Mouse (Mus musculus): ENCODE measurements at regions not wholly inside any gene's neighbourhood (a gene's known extent, or its start where the extent isn't known, plus 50 kb on each side); places are given as distances from the start of the nearest gene placed in this dataset.
A peak's percentile ranks its signal among the peaks of the same experiment; 100 is the strongest.

GRCm38 (mm10) chr5:107035376-107035775, 71.3 kb downstream of the Cdc7 start:
- Histone ChIP-seq H3K9ac (no peak overlapping the region), H3K27ac (no peak overlapping the region), H3K27me3 (replicated peaks) (peaks cover 3% of the 10 kb centered on the region; the same call in 1 of the 2 replicates), H3K9me3 (no peaks in the 10 kb centered on the region), H3K36me3 (replicated peaks) (no peaks in the 10 kb centered on the region), H3K4me1 (no peaks in the 10 kb centered on the region), H3K4me2 (no peak overlapping the region), H3K4me3 (no peak overlapping the region)
- no peak for ATAC-seq (replicated peaks)
- WGBS: 84% methylated on average over 4 of the region's 4 CpGs

- H3K36me3 ChIP-seq (replicated peaks): no peaks in the 10 kb centered on the region
Measured at GRCm38 (mm10) chr5:107035782-107036181, 71.7 kb downstream of the Cdc7 start.

GRCm38 (mm10) chr5:107036475-107036874, 72.4 kb downstream of the Cdc7 start:
- no peaks in the 10 kb centered on the region for H3K36me3 ChIP-seq (replicated peaks)
- 82% methylated on average over 6 of the region's 6 CpGs for WGBS
- no peak overlapping the region for H3K9ac ChIP-seq
- no peak overlapping the region for H3K4me2 ChIP-seq
- peaks cover 3% of the 10 kb centered on the region; the same call in 1 of the 2 replicates for H3K27me3 ChIP-seq (replicated peaks)
- H3K4me1 ChIP-seq: no peaks in the 10 kb centered on the region
- H3K9me3 ChIP-seq: no peaks in the 10 kb centered on the region
- no peak for ATAC-seq (replicated peaks)
- H3K27ac ChIP-seq: no peak overlapping the region
- H3K4me3 ChIP-seq: no peak overlapping the region

More at GRCm38 (mm10) chr5:107035782-107036181, 71.7 kb downstream of the Cdc7 start:
- peaks cover 3% of the 10 kb centered on the region; the same call in 1 of the 2 replicates for H3K27me3 ChIP-seq (replicated peaks)
- no peak overlapping the region for H3K9ac ChIP-seq
- H3K4me1 ChIP-seq: no peaks in the 10 kb centered on the region
- no peak overlapping the region for H3K4me2 ChIP-seq
- H3K4me3 ChIP-seq: no peak overlapping the region
- no peak for ATAC-seq (replicated peaks)
- no peaks in the 10 kb centered on the region for H3K9me3 ChIP-seq
- no peak overlapping the region for H3K27ac ChIP-seq
- WGBS: 75% methylated on average over 6 of the region's 6 CpGs

- Histone ChIP-seq H3K27me3 (replicated peaks) (peaks cover 3% of the 10 kb centered on the region; the same call in 1 of the 2 replicates), H3K4me3 (no peak overlapping the region), H3K9ac (no peak overlapping the region), H3K4me1 (no peaks in the 10 kb centered on the region), H3K36me3 (replicated peaks) (no peaks in the 10 kb centered on the region), H3K4me2 (no peak overlapping the region), H3K27ac (no peak overlapping the region), H3K9me3 (no peaks in the 10 kb centered on the region)
- no peak for ATAC-seq (replicated peaks)
- 70% methylated on average over 6 of the region's 6 CpGs for WGBS
Measured at GRCm38 (mm10) chr5:107037087-107037486, 73.0 kb downstream of the Cdc7 start.

- Histone ChIP-seq H3K4me1 (no peaks in the 10 kb centered on the region), H3K9ac (no peak overlapping the region), H3K4me2 (no peak overlapping the region), H3K36me3 (replicated peaks) (no peaks in the 10 kb centered on the region), H3K9me3 (no peaks in the 10 kb centered on the region), H3K4me3 (no peak overlapping the region), H3K27me3 (replicated peaks) (peaks cover 3% of the 10 kb centered on the region; the same call in 1 of the 2 replicates), H3K27ac (no peak overlapping the region)
- WGBS: 97% methylated on average over 8 of the region's 8 CpGs
- no peak for ATAC-seq (replicated peaks)
Measured at GRCm38 (mm10) chr5:107039340-107039739, 75.2 kb downstream of the Cdc7 start.

GRCm38 (mm10) chr5:107039956-107040355, 75.8 kb downstream of the Cdc7 start:
- Histone ChIP-seq H3K4me3 (no peak overlapping the region), H3K27ac (no peak overlapping the region), H3K4me1 (no peaks in the 10 kb centered on the region), H3K27me3 (replicated peaks) (peaks cover 3% of the 10 kb centered on the region; the same call in 1 of the 2 replicates), H3K9ac (no peak overlapping the region), H3K9me3 (no peaks in the 10 kb centered on the region), H3K36me3 (replicated peaks) (no peaks in the 10 kb centered on the region), H3K4me2 (no peak overlapping the region)
- no peak for ATAC-seq (replicated peaks)
- 86% methylated on average over 6 of the region's 6 CpGs for WGBS

GRCm38 (mm10) chr5:107040489-107040888, 76.4 kb downstream of the Cdc7 start:
- H3K27me3 ChIP-seq (replicated peaks): no peaks in the 10 kb centered on the region
- no peak overlapping the region for H3K9ac ChIP-seq
- H3K4me1 ChIP-seq: no peaks in the 10 kb centered on the region
- no peak overlapping the region for H3K4me3 ChIP-seq
- WGBS: 89% methylated on average over 10 of the region's 10 CpGs
- no peak for ATAC-seq (replicated peaks)
- H3K4me2 ChIP-seq: no peak overlapping the region
- no peaks in the 10 kb centered on the region for H3K36me3 ChIP-seq (replicated peaks)
- H3K27ac ChIP-seq: no peak overlapping the region
- H3K9me3 ChIP-seq: no peaks in the 10 kb centered on the region

- H3K4me1 ChIP-seq: no peaks in the 10 kb centered on the region
- H3K27ac ChIP-seq: no peak overlapping the region
- no peaks in the 10 kb centered on the region for H3K9me3 ChIP-seq
- H3K9ac ChIP-seq: no peak overlapping the region
- H3K4me2 ChIP-seq: no peak overlapping the region
- H3K4me3 ChIP-seq: no peak overlapping the region
- WGBS: 90% methylated on average over 10 of the region's 10 CpGs
- ATAC-seq (replicated peaks): no peak
- H3K27me3 ChIP-seq (replicated peaks): no peaks in the 10 kb centered on the region
- no peaks in the 10 kb centered on the region for H3K36me3 ChIP-seq (replicated peaks)
Measured at GRCm38 (mm10) chr5:107045163-107045562, 81.0 kb downstream of the Cdc7 start.

- H3K9me3 ChIP-seq: no peaks in the 10 kb centered on the region
- H3K36me3 ChIP-seq (replicated peaks): no peaks in the 10 kb centered on the region
- no peak overlapping the region for H3K4me3 ChIP-seq
- H3K4me1 ChIP-seq: no peaks in the 10 kb centered on the region
- no peak overlapping the region for H3K4me2 ChIP-seq
- no peak overlapping the region for H3K9ac ChIP-seq
- H3K27ac ChIP-seq: no peak overlapping the region
- no peaks in the 10 kb centered on the region for H3K27me3 ChIP-seq (replicated peaks)
- 37% methylated on average over 4 of the region's 4 CpGs for WGBS
- ATAC-seq (replicated peaks): no peak
Measured at GRCm38 (mm10) chr5:107046501-107046931, 82.4 kb downstream of the Cdc7 start.

- Histone ChIP-seq H3K4me3 (no peak overlapping the region), H3K36me3 (replicated peaks) (no peaks in the 10 kb centered on the region), H3K4me2 (no peak overlapping the region), H3K9ac (no peak overlapping the region), H3K27me3 (replicated peaks) (no peaks in the 10 kb centered on the region), H3K4me1 (no peaks in the 10 kb centered on the region), H3K9me3 (no peaks in the 10 kb centered on the region), H3K27ac (no peak overlapping the region)
- 85% methylated on average over 5 of the region's 5 CpGs for WGBS
- no peak for ATAC-seq (replicated peaks)
Measured at GRCm38 (mm10) chr5:107048607-107049006, 84.5 kb downstream of the Cdc7 start.

GRCm38 (mm10) chr5:107050076-107050475, 86.0 kb downstream of the Cdc7 start:
- no peak for ATAC-seq (replicated peaks)
- Histone ChIP-seq H3K4me1 (peaks cover 2% of the 10 kb centered on the region), H3K4me2 (no peak overlapping the region), H3K27me3 (replicated peaks) (no peaks in the 10 kb centered on the region), H3K9me3 (no peaks in the 10 kb centered on the region), H3K36me3 (replicated peaks) (no peaks in the 10 kb centered on the region), H3K4me3 (no peak overlapping the region), H3K9ac (no peak overlapping the region), H3K27ac (no peak overlapping the region)
- 77% methylated on average over 3 of the region's 3 CpGs for WGBS

GRCm38 (mm10) chr5:107051868-107052267, 87.7 kb downstream of the Cdc7 start:
- peaks cover 7% of the 10 kb centered on the region for H3K4me1 ChIP-seq
- H3K4me2 ChIP-seq: no peak overlapping the region
- ATAC-seq (replicated peaks): no peak
- no peak overlapping the region for H3K27ac ChIP-seq
- H3K9ac ChIP-seq: no peak overlapping the region
- WGBS: 87% methylated on average over 10 of the region's 10 CpGs
- H3K9me3 ChIP-seq: no peaks in the 10 kb centered on the region
- H3K36me3 ChIP-seq (replicated peaks): no peaks in the 10 kb centered on the region
- H3K4me3 ChIP-seq: no peak overlapping the region
- H3K27me3 ChIP-seq (replicated peaks): no peaks in the 10 kb centered on the region

GRCm38 (mm10) chr5:107054900-107055452, 90.9 kb downstream of the Cdc7 start:
- no peaks in the 10 kb centered on the region for H3K36me3 ChIP-seq (replicated peaks)
- H3K27me3 ChIP-seq (replicated peaks): no peaks in the 10 kb centered on the region
- no peak overlapping the region for H3K9ac ChIP-seq
- H3K4me2 ChIP-seq: no peak overlapping the region
- 54% methylated on average over 6 of the region's 6 CpGs for WGBS
- no peak overlapping the region for H3K27ac ChIP-seq
- peaks cover 7% of the 10 kb centered on the region for H3K4me1 ChIP-seq
- no peaks in the 10 kb centered on the region for H3K9me3 ChIP-seq
- H3K4me3 ChIP-seq: no peak overlapping the region
- peak; percentile 17; the same call in 1 of the 2 replicates for ATAC-seq (replicated peaks)
